Mouse (Mus musculus) liver, embryonic 16.5 days (tissue): ENCODE results near the gene Rhbdd2. TPM values are rescaled to one million over a fixed set of nuclear protein-coding genes. Genes with fewer than 3 reads are reported as not detected.

Source experiments
- ATAC-seq: fragments of 200-750 bp; cut with Nextera tagmentation; 2 replicates; pipeline ENCODE4 v1.8.0; 2017; ENCODE audit warnings: low read depth, mild to moderate bottlenecking, moderate number of reproducible peaks, moderate library complexity
- H3K27ac ChIP-seq: fragments of 300-500 bp; sonication (generic); 2 replicates; pipeline ENCODE4 v1.5.1; 2014; ENCODE audit warnings: mild to moderate bottlenecking, low read length
- H3K27me3 ChIP-seq: fragments of 300-500 bp; sonication (generic); 2 replicates; pipeline ENCODE4 v1.6.1; 2014; ENCODE audit warnings: low read depth, low read length, mixed read lengths; ENCODE audit not compliant: control insufficient read depth, insufficient read depth
- H3K36me3 ChIP-seq: fragments of 300-500 bp; sonication (generic); 2 replicates; pipeline ENCODE4 v1.6.1; 2014; ENCODE audit warnings: mild to moderate bottlenecking; ENCODE audit not compliant: control insufficient read depth, insufficient read depth
- H3K4me1 ChIP-seq: fragments of 300-500 bp; sonication (generic); 2 replicates; pipeline ENCODE4 v1.6.1; 2014; ENCODE audit warnings: low read depth, low read length, mixed read lengths; ENCODE audit not compliant: control insufficient read depth
- H3K4me2 ChIP-seq: fragments of 300-500 bp; sonication (generic); 2 replicates; pipeline ENCODE4 v1.6.1; 2014; ENCODE audit warnings: low read depth, low read length, mixed read lengths
- H3K4me3 ChIP-seq: fragments of 300-500 bp; sonication (generic); 2 replicates; pipeline ENCODE4 v1.5.1; 2014; ENCODE audit warnings: low read depth, mild to moderate bottlenecking, low read length
- H3K9ac ChIP-seq: fragments of 300-500 bp; sonication (generic); 2 replicates; pipeline ENCODE4 v1.6.1; 2014; ENCODE audit warnings: low read depth, low read length
- H3K9me3 ChIP-seq: fragments of 300-500 bp; sonication (generic); replicated peaks from 2 replicates; pipeline ENCODE4 v1.6.1; 2016; ENCODE audit warnings: low read length; ENCODE audit not compliant: control insufficient read depth
- WGBS: fragments of 180-500 bp; shearing (Covaris S2); extraction: QIAGEN DNeasy Blood & Tissue Kit; methylation state at CpG from one replicate; pipeline ENCODE4 v1.1.7; 2014; ENCODE audit not compliant: insufficient replicate concordance; 5-methylcytosine and 5-hydroxymethylcytosine counted together
- polyA plus RNA-seq: library from polyadenylated mRNA; unstranded; fragments of >200 nt; fragmentation: Nextera tagmentation; extraction: Ambion mirVana; gene quantifications from 2 replicates; pipeline ENCODE4 v1.2.1, GENCODE M21; 2015

Rhbdd2 gene
- polyA plus RNA-seq, 1 experiment from 2014 or later: 10.5 TPM

DNA sequence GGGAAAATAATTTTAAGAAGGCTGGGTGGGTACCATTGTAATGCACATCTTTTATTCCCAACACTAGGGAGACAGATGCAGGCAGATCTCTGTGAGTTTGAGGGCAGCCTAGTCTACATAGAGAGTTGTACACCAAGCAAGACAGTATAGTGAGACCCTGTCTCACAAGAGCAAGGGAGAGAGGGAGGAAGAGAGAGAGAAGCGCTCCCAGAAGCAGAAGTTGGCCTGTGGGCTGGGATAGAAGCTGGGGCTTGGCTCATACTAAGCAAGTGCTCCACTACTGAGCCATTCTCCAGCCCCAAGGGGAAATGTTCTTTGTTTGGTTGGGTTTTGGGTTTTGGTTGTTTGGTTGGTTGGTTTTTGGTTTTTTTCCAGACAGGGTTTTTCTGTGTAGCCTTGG, 8.6 kb downstream of the Rhbdd2 start:
- no peak overlapping the region for H3K4me2 ChIP-seq
- H3K9me3 ChIP-seq: no peaks in the 10 kb centered on the region
- no peak overlapping the region for H3K27ac ChIP-seq
- no peak overlapping the region for H3K9ac ChIP-seq
- no peak overlapping the region for H3K4me3 ChIP-seq
- WGBS: 79% methylated on average over 1 of the region's 1 CpGs
- H3K36me3 ChIP-seq: no peaks in the 10 kb centered on the region
- no peaks in the 10 kb centered on the region for H3K27me3 ChIP-seq
- no peak for ATAC-seq
- peaks cover 11% of the 10 kb centered on the region for H3K4me1 ChIP-seq

DNA sequence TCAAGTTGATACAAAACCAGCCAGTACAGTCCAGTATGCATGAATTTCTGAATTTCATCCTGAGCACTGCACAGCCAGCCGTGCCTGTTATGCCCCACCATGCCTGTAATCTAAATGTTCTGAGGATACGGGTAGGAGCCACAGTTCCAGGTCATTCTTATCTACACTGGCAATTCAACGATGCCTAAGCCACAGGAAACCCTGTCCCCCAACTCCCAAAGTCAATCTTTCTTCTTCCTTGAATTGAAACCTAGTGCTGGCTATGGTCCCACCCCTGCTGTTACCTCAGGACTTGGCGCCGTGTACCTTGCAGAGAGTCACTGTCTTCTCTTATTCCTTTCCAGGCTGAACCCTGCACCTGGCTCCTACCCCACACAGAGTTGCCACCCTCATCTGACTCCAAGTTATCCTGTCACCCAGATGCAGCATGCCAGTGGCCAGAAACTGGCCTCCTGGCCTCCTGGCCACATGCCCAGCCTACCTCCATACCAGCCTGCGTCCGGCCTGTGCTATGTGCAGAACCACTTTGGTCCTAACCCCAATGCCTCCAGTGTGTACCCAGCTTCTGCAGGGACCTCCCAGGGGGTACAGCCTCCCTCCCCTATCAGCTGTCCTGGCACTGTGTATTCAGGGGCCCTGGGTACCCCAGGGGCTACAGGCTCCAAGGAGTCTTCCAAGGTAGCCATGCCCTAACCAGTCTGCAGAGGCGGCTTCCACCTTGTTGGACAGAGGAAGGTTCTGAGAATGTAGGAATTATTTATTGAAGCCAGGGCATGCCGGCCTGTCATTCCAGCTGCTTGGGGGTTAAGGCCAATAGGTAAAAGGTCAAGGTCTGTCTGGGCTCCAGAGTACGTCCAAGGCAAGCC, 10.5 kb downstream of the Rhbdd2 start:
- ATAC-seq: peak; percentile 28; the same call in 1 of the 2 replicates
- Histone ChIP-seq H3K4me3 (no peak overlapping the region), H3K9ac (no peak overlapping the region)

DNA sequence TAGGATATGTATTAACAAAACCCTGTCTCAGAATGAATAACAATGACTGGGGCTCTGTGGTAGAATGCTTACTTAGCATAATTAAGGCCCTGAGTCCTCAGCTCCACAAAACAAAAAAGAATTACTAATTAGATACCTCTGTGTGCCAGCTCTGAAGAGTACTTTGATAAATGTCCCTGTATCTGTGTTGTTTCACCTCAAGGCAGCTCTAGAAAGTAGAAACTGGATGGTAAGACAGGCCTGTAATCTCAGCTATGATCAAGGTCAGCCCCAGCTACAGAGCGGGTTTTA, 11.1 kb downstream of the Rhbdd2 start:
- Histone ChIP-seq H3K4me2 (no peak overlapping the region), H3K4me3 (no peak overlapping the region), H3K36me3 (no peaks in the 10 kb centered on the region), H3K9me3 (no peaks in the 10 kb centered on the region), H3K27ac (no peak overlapping the region), H3K4me1 (peaks cover 11% of the 10 kb centered on the region), H3K27me3 (no peaks in the 10 kb centered on the region), H3K9ac (no peak overlapping the region)
- WGBS: 72% methylated on average over 1 of the region's 1 CpGs
- ATAC-seq: no peak

More for the DNA sequence above, 10.5 kb downstream of the Rhbdd2 start:
- 46% methylated on average over 10 of the region's 10 CpGs for WGBS
- Histone ChIP-seq H3K4me2 (no peak overlapping the region), H3K27me3 (no peaks in the 10 kb centered on the region), H3K4me1 (peaks cover 11% of the 10 kb centered on the region), H3K27ac (no peak overlapping the region), H3K36me3 (no peaks in the 10 kb centered on the region), H3K9me3 (no peaks in the 10 kb centered on the region)

DNA sequence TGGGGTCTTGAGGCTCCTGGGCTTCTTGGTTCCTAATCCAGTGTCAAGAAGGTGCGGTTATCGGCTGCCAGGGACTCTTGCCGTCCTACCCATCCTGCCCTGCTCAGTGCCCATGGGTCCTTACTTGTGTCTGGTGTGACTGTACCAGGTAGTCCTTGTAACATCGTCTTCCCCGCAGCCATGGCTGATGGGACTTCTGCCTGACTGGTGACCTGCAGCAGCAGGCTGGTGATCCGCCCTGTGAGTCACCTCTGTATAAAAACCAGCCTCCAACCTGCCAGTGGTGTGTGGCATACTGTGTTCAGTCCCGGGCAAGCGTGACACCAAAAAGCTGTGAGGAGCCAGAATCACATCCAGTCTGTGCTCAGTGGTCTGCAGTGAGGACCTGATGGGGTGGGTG, 11.5 kb downstream of the Rhbdd2 start:
- H3K27ac ChIP-seq: no peak overlapping the region
- 73% methylated on average over 8 of the region's 8 CpGs for WGBS

DNA sequence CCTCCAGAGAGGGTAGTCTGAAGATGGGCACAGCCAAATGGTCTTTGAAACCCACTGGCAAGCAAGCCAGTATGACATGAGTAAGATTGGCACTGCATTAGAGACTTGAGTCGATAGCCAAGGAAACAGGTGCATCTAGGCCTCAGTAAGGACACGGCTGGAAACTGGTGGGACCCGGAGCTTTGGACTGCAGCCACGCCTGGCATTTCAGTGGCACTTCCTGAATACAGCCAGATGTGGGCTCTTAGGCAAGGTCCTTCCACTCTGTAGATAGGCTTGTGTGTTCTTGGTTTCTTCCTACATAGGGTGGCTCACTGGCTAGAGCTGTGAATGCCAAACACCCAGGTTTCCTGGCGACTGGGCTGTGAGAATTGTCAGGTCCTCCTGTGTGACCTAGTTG, 12.9 kb downstream of the Rhbdd2 start:
- no peak overlapping the region for H3K4me2 ChIP-seq
- no peaks in the 10 kb centered on the region for H3K9me3 ChIP-seq
- 67% methylated on average over 5 of the region's 5 CpGs for WGBS
- peaks cover 8% of the 10 kb centered on the region for H3K4me1 ChIP-seq
- H3K36me3 ChIP-seq: no peaks in the 10 kb centered on the region
- no peak overlapping the region for H3K4me3 ChIP-seq
- no peaks in the 10 kb centered on the region for H3K27me3 ChIP-seq
- no peak overlapping the region for H3K27ac ChIP-seq
- no peak overlapping the region for H3K9ac ChIP-seq
- no peak for ATAC-seq

More for the DNA sequence above, 11.5 kb downstream of the Rhbdd2 start:
- no peak overlapping the region for H3K9ac ChIP-seq
- no peak overlapping the region for H3K4me2 ChIP-seq
- no peaks in the 10 kb centered on the region for H3K27me3 ChIP-seq
- H3K9me3 ChIP-seq: no peaks in the 10 kb centered on the region
- no peak overlapping the region for H3K4me3 ChIP-seq
- no peak for ATAC-seq
- H3K4me1 ChIP-seq: peaks cover 11% of the 10 kb centered on the region
- H3K36me3 ChIP-seq: no peaks in the 10 kb centered on the region

DNA sequence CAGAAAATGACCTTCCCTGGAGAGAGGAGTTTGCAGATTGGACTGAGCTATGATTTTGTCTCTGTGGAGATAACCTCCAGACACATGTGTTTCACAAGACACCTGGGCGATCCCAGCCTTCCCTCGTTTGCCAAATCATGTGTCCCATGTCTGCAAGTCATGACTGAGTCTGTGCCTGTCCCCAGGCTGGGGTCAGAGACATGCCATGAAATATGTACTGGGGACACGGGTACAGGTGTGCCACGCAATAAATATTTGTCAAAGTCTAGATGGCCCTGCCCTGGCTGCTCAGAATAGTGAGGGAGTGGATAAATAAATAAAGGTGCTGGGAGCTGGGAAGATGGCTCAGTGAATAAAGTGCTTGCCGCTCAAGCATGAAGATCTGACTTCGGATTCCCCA, 13.6 kb downstream of the Rhbdd2 start:
- H3K27ac ChIP-seq: no peak overlapping the region
- 62% methylated on average over 6 of the region's 6 CpGs for WGBS
- H3K9me3 ChIP-seq: no peaks in the 10 kb centered on the region
- no peaks in the 10 kb centered on the region for H3K36me3 ChIP-seq
- H3K4me1 ChIP-seq: peaks cover 6% of the 10 kb centered on the region
- ATAC-seq: no peak; the same call in 1 of the 2 replicates
- H3K4me3 ChIP-seq: no peak overlapping the region
- no peak overlapping the region for H3K4me2 ChIP-seq
- no peak overlapping the region for H3K9ac ChIP-seq
- no peaks in the 10 kb centered on the region for H3K27me3 ChIP-seq

DNA sequence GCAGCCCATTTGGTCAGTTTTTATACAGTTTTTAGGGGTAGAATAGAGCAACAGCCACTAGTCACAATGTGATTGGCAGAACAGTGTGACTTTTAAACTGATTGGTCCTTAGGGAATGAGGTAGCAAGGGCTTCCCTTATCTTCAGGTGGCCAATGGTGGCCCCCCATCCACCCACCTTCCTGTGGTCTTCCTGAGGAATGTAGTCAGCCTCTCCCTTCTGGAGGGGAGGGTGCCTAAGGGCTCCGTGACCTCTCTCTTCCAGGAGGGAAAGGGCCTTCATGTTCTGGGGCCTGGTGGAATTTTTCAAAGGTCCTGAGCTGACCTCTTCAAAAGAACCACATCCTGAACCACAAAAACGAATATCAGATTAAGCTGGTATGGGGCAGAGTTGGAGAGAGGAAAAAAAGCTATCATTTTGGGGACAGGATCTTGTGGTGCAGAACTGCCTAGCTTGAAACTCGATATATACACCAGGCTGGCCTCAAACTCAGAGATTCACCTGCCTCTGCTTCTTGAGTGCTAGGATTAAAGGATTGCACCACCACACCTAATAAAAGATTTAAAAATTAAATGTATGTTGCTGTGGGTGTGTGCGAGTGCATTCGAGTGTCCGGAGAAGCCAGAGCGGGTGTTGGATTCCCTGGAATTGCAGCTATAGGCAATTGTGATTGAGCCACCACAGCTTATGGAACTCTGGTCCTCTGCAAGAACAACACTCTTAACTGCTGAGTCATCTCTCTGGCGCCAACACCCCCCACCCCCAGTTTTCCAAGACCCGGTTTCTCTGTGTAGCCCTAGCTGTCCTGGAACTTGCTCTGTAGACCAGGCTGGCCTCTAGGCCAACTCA, 16.3 kb downstream of the Rhbdd2 start:
- ATAC-seq: no peak
- Histone ChIP-seq H3K9me3 (no peaks in the 10 kb centered on the region), H3K9ac (no peak overlapping the region), H3K27ac (no peak overlapping the region), H3K36me3 (no peaks in the 10 kb centered on the region), H3K4me3 (no peak overlapping the region), H3K4me2 (no peak overlapping the region), H3K27me3 (no peaks in the 10 kb centered on the region), H3K4me1 (no peaks in the 10 kb centered on the region)
- 46% methylated on average over 9 of the region's 9 CpGs for WGBS

DNA sequence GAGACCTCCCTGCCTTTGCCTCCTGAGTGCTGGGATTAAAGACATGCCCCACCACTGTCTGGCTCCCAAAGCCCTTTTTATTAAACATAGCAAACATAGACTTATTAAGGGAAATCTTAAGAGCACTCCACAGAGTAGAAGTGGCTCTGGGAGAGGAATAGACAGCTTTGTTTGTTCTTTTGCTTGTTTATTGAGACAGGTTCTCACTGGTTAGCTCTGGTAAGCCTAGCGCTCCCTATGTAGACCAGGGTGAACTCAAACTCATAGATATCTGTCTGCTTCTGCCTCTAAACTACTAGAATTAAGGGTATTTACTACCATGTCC, 16.9 kb downstream of the Rhbdd2 start:
- Histone ChIP-seq H3K36me3 (no peaks in the 10 kb centered on the region), H3K4me2 (no peak overlapping the region), H3K4me3 (no peak overlapping the region), H3K27me3 (no peaks in the 10 kb centered on the region), H3K27ac (no peak overlapping the region), H3K9me3 (no peaks in the 10 kb centered on the region), H3K9ac (no peak overlapping the region), H3K4me1 (no peaks in the 10 kb centered on the region)
- ATAC-seq: no peak
- WGBS: 74% methylated on average over 1 of the region's 1 CpGs

DNA sequence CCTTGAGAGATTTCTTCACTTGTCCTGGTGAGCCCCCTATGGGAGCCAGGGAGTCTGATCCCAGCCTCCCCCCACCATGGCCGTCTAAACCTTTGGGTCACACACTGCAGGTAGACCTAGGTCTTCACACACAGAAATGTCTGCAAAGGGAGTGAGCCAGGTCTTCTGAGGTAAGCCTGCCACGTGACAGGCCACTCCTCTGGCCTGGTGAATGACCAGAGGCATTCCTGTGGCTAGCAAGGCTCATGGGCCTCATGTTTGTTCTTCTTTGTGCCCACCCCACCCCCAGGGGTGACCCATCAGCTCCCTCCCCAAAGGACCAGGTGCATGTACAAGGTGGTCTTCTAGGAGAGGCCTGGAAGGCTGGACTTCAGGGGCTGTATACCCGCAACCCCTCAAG, 19.1 kb downstream of the Rhbdd2 start:
- no peak overlapping the region for H3K4me3 ChIP-seq
- no peaks in the 10 kb centered on the region for H3K9me3 ChIP-seq
- ATAC-seq: no peak
- H3K27me3 ChIP-seq: no peaks in the 10 kb centered on the region
- H3K4me1 ChIP-seq: no peaks in the 10 kb centered on the region
- no peak overlapping the region for H3K27ac ChIP-seq
- 66% methylated on average over 3 of the region's 3 CpGs for WGBS
- H3K4me2 ChIP-seq: no peak overlapping the region
- H3K36me3 ChIP-seq: no peaks in the 10 kb centered on the region
- H3K9ac ChIP-seq: no peak overlapping the region
